Mouse (Mus musculus) megakaryocyte progenitor cell, adult 5-6 weeks (primary cell): Measurements from ENCODE around the gene 4930562C15Rik. TPM values are rescaled to one million over a fixed set of nuclear protein-coding genes. Genes with fewer than 3 reads are reported as not detected.

ENCODE experiments used
- ATAC-seq: replicated peaks from 2 replicates; pipeline ENCODE4 v1.8.0; 2016; ENCODE audit warnings: mild to moderate bottlenecking, moderate TSS enrichment, inconsistent platforms; ENCODE audit not compliant: poor library complexity
- total RNA-seq, 2 experiments: library from RNA; stranded (forward) in 1 of 2; stranded (reverse) in 1 of 2; fragments of 157-497, 149-512 nt in 1 of 2; fragments of 200-1000 nt in 1 of 2; gene quantifications; 2 replicates each; pipeline versions ENCODE4 v1.2.3 to v1.2.4; 2015 to 2017

The 4930562C15Rik gene
- total RNA-seq, 2 experiments from 2014 or later = not detected

DNA sequence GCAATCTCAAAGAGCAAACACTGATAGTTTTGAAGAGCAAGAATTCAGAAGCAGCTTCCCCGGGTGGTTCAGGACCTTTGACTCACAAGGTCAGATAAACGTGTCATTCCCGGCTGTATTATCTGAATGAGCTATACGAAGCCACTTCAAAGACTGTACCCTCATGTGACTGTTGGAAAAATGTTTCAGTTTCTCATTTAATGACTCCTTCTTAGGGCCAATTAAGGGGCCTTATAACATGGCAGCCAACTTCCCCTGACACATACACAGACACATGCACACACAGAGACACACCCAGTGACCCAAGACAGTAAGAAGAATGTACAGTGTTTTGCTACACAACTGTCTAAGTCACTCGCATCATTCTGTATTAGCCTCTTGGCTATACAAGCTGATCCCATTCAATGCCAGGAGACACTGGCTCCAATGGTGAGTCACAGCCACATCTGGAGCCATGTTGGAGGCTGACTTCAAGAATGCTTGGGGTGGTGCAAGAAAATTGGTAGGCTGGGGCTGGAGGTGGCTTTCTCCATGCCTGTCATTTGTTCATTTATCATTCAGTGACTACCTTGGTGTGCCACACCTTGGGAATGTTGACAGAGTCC lies 19.9 kb downstream of the 4930562C15Rik start:
- ATAC-seq = no peak

DNA sequence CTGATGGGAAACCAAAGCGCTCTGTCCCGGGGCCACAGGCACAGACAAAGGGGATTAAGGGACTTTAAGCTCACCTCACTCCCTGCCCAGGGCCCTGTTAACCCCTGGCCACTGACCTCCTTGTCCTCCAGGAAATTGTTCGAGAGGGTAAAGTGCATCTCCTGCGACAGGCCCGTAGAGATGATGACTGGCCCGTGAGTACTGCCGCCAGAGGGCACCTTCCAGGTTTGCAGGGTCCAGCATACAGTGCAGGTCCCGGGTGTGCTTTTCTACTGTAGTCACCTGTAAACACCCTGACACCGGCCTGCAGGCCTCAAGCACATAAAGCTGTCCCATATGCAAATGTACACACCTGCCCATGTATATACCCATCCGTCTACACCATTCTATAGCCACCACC lies 26.2 kb downstream of the 4930562C15Rik start:
- no peak for ATAC-seq

DNA sequence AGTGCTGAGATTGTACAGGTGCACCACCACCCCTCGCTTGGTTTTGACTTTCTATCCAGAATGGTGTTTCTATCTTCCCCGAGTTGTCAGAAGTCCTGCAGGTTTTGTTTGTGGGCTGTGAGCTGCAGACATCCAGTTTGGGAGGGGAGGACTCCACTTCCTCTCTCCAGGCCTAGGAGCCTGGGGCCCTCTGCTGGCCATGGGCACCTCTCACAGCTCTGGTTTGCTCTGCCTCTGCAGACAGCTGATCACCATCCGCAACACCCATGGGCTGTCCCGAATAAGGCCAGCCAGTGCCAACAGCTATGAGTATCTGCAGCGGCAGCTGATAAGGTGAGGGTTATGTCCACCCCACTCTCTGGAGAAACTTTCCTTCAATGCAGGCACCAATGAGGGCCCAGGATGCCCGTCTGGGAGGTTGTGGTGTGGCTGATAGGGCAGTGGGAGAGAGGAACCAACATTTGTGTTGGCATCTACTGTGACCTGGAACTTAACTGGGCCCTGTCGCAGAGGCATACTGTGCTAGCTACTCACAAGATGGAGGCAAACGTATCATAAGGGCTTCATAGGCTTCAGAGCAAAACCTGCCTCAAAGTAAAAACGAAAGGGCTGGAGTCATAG lies 27.8 kb downstream of the 4930562C15Rik start:
- ATAC-seq = peak; percentile 96

DNA sequence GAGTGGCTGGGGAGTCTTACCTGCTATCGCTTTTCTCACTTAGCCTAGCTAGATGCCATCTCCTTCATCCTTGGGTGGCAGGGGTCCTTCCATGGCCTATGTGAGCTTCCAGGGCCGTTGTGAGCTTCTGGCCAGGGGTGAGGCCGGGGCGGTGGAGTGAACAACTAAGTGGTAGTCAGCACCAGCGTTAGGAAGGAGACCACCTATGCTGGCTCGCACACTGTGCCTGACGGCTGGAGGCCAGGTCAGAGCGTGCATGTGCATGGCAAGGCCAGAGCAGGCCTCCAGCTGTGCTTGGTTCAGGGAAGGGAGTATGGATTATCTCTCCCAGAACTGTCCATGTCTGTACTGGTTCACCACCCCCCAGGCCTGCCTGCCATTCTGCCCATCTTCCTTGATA lies 28.5 kb downstream of the 4930562C15Rik start:
- no peak for ATAC-seq

DNA sequence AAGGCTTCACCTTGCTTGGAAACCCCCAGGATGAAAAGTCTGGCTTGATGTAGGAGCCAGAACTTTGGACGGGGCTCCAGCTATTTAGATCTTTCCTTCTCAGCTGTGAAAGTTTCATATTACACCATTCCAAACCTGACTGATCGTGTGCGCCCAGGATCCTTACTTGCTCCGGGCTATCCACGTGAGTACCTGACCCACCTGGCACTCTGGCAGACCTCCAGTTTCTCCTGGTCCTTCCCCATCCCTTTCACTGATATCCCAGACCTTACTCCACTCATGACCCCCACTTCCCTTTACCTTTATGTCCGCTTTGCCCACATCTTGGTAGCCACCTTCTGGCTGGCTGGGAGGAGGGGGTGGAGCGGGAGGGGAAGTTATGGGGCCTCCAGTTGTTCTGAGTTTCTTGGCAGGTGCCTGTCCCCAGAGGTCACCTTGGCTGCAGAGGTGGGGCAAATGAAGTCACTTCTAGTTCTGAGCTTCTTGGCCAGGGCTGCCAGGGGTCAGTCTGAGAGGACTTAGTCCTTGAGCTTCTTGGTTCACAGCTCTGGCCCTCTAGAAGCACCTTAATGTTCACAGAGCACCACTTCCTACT lies 31.0 kb downstream of the 4930562C15Rik start:
- ATAC-seq = no peak

DNA sequence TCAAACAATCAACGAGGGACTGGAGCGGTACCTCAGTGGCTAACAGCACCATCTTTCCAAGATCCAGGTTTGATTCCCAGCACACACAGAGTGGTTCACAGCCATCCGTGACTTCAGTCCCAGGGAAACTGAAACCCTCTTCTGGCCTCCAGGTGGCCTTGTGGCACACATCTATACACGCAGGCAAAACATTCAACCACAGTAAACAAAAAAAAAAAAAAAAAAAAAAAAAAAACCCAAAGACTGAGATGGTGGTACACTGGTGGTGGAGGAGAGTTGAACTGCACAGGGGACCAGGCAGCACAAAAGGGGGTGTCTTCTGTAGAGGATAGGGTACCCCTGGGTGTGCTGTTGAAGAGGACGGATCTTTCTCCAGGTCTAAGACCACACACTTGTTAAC lies 35.3 kb downstream of the 4930562C15Rik start:
- no peak for ATAC-seq

DNA sequence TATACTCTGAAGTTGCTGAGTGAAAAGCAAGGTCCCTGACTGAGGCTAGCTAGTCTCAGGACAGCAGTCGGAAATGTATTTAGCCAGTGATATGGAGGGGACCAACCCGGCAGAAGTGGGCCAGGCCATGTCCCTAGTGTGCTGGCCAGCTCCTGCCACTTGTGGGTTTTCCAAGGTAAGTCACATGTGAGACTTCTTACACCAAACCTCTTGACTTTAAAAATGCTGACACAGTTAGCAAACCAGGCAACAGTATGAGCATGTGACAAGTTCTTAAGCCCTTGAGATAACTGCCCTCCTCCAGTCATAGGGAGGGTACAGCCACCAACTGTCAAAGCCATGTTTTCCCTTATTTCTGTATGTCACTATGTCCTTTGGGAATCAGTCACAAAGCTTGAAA lies 36.7 kb downstream of the 4930562C15Rik start:
- no peak for ATAC-seq

DNA sequence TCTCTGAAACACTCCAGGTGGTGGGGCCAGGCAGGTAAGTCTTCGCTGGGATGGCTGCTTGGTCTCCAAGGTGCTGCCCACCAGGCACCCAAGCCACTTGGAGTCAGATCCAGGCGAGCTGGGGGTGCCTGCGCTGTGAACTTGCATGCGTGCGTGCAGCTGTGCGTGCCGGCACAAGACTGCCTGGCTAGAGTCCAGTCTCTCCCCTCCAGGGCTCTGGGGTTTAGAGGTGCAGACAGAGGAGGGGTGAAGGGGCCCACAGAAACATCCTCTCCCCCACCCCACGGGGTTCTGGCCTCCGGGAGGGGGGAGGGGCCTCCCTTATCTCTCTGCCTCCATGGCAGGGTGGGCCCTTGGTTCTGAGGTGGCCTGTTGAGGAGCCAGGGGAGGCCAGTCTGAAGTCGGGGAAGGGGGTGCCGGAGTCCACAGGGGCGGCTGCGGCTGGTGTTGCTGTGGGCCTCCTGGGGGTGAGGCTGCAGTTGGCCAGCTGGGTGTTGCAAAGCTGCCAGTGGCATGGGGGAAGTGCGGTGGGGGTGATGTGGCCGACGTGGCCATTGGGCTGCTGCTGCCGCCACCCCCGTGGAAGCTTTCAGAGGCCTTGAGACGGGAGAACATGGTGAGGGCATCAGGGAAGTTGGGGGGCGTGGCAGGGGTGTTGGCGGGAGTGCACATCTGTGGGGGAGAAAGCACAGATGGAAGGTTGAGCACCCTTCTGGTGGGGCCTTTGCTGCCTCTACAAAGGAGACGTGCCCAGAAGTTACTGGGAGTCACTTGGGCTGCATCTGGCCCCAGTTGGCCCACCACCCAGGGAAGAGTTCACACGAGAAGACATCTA lies 40.2 kb downstream of the 4930562C15Rik start:
- no peak for ATAC-seq

DNA sequence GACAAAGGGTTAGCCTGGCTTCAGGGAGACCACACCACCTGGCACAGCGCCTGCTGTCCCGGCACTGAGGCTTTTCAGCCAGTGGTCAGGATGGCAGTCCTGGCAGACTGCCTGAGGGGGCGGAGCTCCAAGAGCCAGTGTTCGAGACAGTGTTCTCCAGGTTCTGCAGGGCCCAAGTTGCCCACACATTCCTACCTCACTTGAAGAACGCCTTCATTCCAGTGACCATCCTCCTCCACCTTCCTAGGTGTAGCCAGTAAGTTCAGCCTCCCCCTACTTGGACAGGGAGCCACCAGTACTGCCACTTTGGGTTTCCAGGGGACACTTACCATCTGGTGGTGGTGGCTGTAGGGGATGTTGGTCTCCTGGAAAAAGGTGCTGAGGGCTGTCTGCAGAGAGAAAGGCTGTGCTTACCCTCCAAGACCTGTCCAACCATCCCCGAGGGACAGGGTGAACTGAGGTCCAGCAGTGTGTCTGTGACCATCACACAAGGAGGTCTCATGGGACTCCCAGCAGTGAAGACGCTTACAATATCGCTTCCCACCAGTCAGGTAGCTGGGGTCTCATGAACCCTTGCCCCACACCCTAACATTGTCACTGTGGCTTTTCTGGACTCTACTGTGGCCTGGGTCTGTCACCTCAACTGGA lies 40.9 kb downstream of the 4930562C15Rik start:
- ATAC-seq = no peak

DNA sequence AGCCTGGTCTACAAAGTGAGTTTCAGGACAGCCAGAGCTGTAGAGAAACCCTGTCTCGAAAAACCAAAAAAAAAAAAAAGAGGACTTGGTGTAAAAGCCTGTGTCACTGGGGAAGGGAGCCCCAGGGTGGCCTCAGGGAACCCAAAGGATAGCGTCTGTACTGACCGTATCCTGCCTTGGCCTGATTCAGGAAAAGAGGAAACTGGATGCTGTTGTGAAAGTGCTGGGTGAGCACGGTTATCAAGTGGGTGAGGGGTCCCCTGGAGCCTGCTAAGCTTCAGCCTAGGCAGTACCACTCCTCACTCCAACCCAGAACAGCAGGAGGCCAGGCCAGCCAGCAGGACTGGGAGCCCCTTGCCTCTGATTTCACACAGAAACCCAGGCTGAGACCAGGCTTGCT lies 42.0 kb downstream of the 4930562C15Rik start:
- no peak for ATAC-seq

DNA sequence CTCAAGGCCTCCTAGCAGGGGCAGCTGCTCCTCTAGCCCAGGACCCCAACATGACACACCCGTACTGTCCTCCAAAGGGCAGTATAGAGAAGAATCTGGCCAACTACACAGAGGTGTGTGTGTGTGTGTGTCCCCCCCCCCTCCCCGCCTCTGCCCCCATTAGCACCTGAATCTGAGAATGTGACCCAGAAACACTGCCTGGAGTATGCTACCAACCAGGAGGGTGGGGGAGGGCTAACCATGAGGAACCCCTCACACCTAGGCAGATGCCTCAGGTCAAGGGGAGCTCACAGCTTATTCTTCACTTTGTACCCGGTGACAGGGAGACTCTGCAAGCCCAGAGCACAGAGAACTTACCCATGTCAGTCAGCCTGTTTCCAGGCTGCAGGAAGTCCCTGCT lies 42.5 kb downstream of the 4930562C15Rik start:
- ATAC-seq = no peak

DNA sequence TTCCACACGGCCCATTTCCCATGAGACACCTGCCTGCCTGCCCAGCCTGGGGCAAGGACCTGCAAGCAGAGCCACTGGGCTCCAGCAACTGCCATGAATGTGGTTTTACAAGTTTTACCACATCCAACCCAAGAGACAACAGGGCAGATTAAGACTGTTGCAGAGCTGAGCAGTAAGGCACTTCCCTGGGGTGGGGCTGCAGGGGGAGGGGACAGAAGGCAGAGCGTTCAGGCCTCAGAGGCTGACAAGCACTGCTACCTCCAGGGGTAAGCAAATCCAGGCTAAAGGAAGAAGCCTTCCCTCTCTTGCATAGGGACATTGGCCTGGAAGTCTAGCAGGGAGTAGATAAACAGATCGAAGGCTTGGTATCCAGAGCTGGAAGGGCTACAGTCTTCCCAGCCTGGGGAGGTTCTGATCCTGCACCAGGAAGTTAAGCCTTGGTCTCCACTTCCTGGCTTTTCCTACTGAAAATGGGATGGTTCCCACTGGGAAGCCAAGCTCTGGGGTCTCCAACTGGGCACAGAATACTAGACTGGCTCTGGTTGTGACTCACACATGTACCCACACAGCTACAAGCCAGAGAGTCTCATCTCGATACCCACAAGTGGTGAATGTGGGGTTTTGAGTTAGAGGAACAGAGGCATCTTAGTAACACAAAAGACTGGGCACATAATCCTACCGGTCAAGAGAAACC lies 43.1 kb downstream of the 4930562C15Rik start:
- ATAC-seq = peak; percentile 33

DNA sequence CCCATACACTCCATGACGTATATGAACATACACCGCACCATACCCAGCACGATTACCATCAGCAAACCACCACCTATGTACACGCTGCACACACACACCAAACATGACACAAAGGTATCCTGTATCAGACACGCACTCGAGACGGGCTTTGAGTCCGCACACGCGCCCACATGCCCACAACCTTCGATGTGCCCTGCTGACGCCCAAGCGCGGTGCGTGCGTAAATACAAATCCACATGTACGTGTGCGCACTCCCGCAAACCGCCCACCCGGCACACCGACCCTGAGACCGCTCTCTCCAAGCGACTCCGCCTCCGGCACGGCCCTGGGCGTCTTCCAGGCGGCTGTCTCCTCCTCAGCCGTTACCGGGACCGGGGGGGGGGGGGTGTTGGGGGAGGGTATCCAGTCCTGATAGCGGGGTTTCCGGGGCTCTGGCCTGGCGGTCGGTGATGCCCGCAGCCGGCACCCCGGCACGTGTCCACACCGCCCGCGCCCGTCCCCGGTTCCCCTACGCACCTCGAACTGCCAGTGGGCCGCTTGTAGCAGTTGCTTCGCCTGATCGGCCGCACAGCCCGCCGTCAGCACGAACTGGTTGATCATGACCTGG lies 44.0 kb downstream of the 4930562C15Rik start:
- ATAC-seq = peak; percentile 9

DNA sequence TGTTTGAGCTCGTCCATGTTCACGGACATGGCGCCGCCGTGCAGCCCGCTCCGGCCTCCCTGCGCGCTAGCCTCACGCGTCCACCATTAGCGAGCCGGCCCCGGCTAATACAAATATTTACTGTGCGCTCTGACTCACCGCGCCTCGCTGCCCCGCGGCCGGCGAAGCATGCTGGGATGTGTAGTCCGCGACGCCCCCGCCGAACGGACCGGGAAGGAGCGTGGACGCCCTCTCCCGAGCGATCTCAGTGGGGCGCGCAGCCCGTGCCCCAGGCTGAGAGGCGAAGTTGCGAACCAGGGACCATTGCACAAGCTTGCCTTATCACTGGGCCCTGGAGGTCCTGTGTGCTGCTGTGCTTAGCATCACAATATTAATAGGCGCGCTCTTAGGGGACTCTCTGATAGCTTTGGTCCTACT lies 44.5 kb downstream of the 4930562C15Rik start:
- peak; percentile 56 for ATAC-seq

DNA sequence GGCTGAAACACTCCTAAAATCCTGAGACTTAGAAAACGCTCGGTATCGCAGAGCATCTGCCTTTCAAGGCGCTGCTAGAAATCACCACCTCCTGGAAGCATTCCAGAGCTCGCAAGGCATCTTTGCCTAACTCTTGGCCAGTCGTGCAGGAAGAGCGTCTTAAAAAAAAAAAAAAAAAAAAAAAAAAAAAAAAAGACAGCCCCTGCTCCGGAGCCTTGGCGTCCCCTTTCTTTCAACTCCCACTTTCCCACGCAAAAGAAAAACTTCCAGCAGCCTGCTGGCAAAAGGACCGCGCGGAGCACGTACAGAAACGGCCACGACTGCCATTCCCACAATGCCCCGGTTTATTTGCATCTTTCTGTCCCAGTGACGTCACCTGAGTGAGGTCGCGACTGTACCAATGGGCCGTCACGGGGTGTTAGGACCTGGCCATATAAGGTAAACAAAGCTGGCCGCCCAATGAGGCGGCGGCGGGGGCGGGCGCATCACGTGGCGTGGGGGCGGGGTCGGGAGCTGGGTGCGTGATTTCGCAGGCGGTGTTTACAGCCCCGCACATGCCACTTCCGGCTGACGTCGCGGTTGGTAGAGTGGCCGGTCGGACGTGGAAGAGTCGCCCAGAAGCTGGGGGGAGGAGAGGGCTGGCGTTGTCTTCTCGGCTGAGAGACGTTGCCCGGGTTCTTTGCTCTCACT lies 45.1 kb downstream of the 4930562C15Rik start, which contains the start of gene Ubald1:
Gene Ubald1 (minus strand): TSS at position 180 of the 690 bp plus-strand sequence.
- peak; percentile 58 for ATAC-seq

DNA sequence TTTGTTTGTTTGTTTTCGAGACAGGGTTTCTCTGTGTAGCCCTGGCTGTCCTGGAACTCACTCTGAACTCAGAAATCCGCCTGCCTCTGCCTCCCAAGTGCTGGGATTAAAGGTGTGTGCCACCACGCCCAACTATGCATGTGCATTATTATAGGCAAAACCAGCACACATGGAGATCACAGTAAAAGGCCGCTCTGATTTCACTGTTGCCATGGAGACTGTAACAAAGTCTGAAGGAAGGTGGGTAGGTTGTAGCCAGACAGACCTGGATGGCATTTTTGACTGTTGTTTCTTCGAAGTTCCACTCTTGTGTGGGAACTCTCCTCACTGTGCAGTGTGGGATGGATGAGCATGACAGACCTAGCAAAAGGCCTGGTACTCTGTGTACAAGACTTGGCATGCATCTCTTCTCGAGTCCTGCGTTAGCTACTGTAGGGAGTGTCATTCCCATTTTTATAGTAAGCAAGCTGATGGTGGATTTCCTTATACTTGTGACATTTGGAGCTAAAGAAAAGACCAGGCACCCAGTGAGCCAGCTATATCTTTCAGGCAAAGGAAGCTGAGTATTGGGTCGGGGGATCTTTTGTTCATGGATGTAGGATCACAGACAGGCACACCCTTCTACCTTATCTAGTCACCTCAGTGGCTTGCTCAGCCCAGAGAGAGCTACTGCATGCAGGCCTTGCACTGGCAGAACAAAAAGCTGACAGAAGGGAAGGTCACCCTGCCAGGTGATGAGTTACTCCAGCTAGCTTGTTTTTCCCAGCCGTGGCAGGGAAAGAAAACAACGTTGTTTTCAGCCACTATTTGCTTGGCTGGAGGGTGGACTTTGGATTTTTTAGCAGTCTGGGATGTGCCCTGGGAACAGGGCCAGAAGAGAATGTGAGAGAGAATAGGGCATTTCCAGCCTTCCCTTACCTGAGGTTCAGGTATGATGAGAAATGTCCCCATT lies 46.5 kb downstream of the 4930562C15Rik start:
- ATAC-seq = no peak

DNA sequence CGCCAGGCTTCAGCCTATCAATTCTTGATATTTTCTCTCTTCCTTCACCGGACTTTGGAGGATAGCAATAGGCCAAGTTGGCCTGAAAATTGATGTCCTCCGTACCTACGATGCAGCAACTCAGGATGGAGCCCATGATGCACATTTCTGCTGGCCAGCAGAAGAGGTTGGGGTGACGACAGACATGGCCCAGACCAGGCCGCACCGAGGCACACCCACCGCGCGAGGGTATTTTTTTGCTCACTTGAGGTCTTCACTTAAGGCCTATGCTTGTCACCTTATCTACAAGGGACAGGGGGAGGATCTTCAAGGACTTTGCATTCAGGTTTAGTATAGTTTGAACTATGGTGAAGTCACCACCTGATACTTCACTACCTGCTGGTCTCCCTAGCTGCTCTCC lies 49.7 kb downstream of the 4930562C15Rik start:
- no peak for ATAC-seq
